Mouse (Mus musculus) small intestine, adult 2 months (tissue): ENCODE measurements around the gene Gm21060. TPM values are rescaled to one million over a fixed set of nuclear protein-coding genes. Genes with fewer than 3 reads are reported as not detected.

Source experiments
- H3K27ac ChIP-seq: fragments of 200-500 bp; 2 replicates; pipeline ENCODE4 v1.5.1; 2012; ENCODE audit warnings: low read depth, low read length, control low read depth, inconsistent platforms; ENCODE audit not compliant: insufficient read depth
- H3K27me3 ChIP-seq: fragments of 200-500 bp; 2 replicates; pipeline ENCODE4 v1.6.1; 2012; ENCODE audit warnings: mild to moderate bottlenecking, moderate library complexity, low read length, inconsistent platforms; ENCODE audit not compliant: control insufficient read depth, insufficient read depth
- H3K36me3 ChIP-seq: fragments of 200-500 bp; 2 replicates; pipeline ENCODE4 v1.6.1; 2012; ENCODE audit warnings: mild to moderate bottlenecking, low read length, control low read depth, inconsistent platforms; ENCODE audit not compliant: control insufficient read depth, insufficient read depth
- H3K4me1 ChIP-seq: fragments of 200-500 bp; 2 replicates; pipeline ENCODE4 v1.6.1; 2012; ENCODE audit warnings: low read length, inconsistent platforms, mixed read lengths; ENCODE audit not compliant: control insufficient read depth, insufficient read depth, insufficient read length
- H3K4me3 ChIP-seq: fragments of 200-500 bp; 2 replicates; pipeline ENCODE4 v1.5.1; 2012; ENCODE audit warnings: low read depth, mild to moderate bottlenecking, control low read depth, inconsistent platforms, low read length, moderate library complexity
- CTCF ChIP-seq: fragments of 200-500 bp; IDR thresholded peaks from 2 replicates; pipeline ENCODE4 v1.5.1; 2012; ENCODE audit warnings: low read depth, mild to moderate bottlenecking, control low read depth, inconsistent platforms, low read length, moderate library complexity, mixed read lengths; ENCODE audit not compliant: insufficient replicate concordance, insufficient read length; ENCODE audit errors: extremely low read depth
- POLR2A ChIP-seq: fragments of 200-500 bp; IDR thresholded peaks from 2 replicates; pipeline ENCODE4 v1.6.1; 2012; ENCODE audit warnings: low read depth, mild to moderate bottlenecking, control low read depth, inconsistent platforms, low read length, moderate library complexity
- WGBS: fragments of 180-500 bp; shearing (Covaris S2); methylation state at CpG from one replicate; pipeline ENCODE4 v1.1.7; 2018; 5-methylcytosine and 5-hydroxymethylcytosine counted together
- polyA plus RNA-seq: library from polyadenylated mRNA; depleted of rRNA; stranded (reverse); fragments of >200 nt; gene quantifications from 2 replicates; pipeline ENCODE4 v1.2.3, GENCODE M21; 2012

Gene Gm21060
- polyA plus RNA-seq, 1 experiment = not detected

- H3K27me3 ChIP-seq = no peaks in the 10 kb centered on the region
- H3K4me1 ChIP-seq = no peaks in the 10 kb centered on the region
- H3K4me3 ChIP-seq = no peak overlapping the region
- H3K27ac ChIP-seq = no peak overlapping the region
- TF ChIP-seq CTCF (no peak), POLR2A (no peak)
- 23% methylated on average over 7 of the region's 7 CpGs for WGBS
- no peaks in the 10 kb centered on the region for H3K36me3 ChIP-seq
These were observed 29.7 kb downstream of the Gm21060 start for GRCm38 (mm10) chr19:61267141-61267540.

GRCm38 (mm10) chr19:61266651-61267050 is 30.2 kb downstream of the Gm21060 start:
- 2% methylated on average over 26 of the region's 26 CpGs for WGBS
- no peak overlapping the region for H3K4me3 ChIP-seq

GRCm38 (mm10) chr19:61266246-61266615 is 30.6 kb downstream of the Gm21060 start:
- H3K4me1 ChIP-seq = peaks cover 2% of the 10 kb centered on the region; the same call in 1 of the 2 replicates
- no peaks in the 10 kb centered on the region for H3K27me3 ChIP-seq
- H3K27ac ChIP-seq = no peak overlapping the region
- H3K36me3 ChIP-seq = no peaks in the 10 kb centered on the region
- 3% methylated on average over 12 of the region's 12 CpGs for WGBS
- TF ChIP-seq CTCF (no peak), POLR2A (no peak)
- no peak overlapping the region for H3K4me3 ChIP-seq

More at GRCm38 (mm10) chr19:61266651-61267050, 30.2 kb downstream of the Gm21060 start:
- no peaks in the 10 kb centered on the region; the same call in 1 of the 2 replicates for H3K4me1 ChIP-seq
- no peaks in the 10 kb centered on the region for H3K27me3 ChIP-seq
- no peak for TF ChIP-seq POLR2A
- no peak for TF ChIP-seq CTCF
- H3K36me3 ChIP-seq = no peaks in the 10 kb centered on the region
- no peak overlapping the region for H3K27ac ChIP-seq

- Histone ChIP-seq H3K4me1 (peaks cover 2% of the 10 kb centered on the region; the same call in 1 of the 2 replicates), H3K36me3 (no peaks in the 10 kb centered on the region), H3K27me3 (no peaks in the 10 kb centered on the region), H3K27ac (no peak overlapping the region), H3K4me3 (no peak overlapping the region)
- 4% methylated on average over 3 of the region's 3 CpGs for WGBS
- TF ChIP-seq CTCF = peak; percentile 65; the same call in 1 of the 2 replicates
- TF ChIP-seq POLR2A = no peak
These were observed 31.3 kb downstream of the Gm21060 start for GRCm38 (mm10) chr19:61265349-61266245.

GRCm38 (mm10) chr19:61264933-61265332 is 31.9 kb downstream of the Gm21060 start:
- H3K27ac ChIP-seq = no peak overlapping the region
- TF ChIP-seq CTCF (no peak), POLR2A (no peak)
- no peaks in the 10 kb centered on the region for H3K27me3 ChIP-seq
- peaks cover 2% of the 10 kb centered on the region; the same call in 1 of the 2 replicates for H3K4me1 ChIP-seq
- no peaks in the 10 kb centered on the region for H3K36me3 ChIP-seq
- H3K4me3 ChIP-seq = no peak overlapping the region

GRCm38 (mm10) chr19:61264227-61264626 is 32.6 kb downstream of the Gm21060 start:
- no peak for TF ChIP-seq CTCF
- TF ChIP-seq POLR2A = no peak
- H3K27ac ChIP-seq = no peak overlapping the region
- H3K4me3 ChIP-seq = no peak overlapping the region
- H3K27me3 ChIP-seq = no peaks in the 10 kb centered on the region
- peaks cover 2% of the 10 kb centered on the region; the same call in 1 of the 2 replicates for H3K4me1 ChIP-seq
- 83% methylated on average over 1 of the region's 1 CpGs for WGBS
- H3K36me3 ChIP-seq = no peaks in the 10 kb centered on the region

GRCm38 (mm10) chr19:61261241-61261640 is 35.6 kb downstream of the Gm21060 start:
- no peak overlapping the region for H3K4me3 ChIP-seq
- no peaks in the 10 kb centered on the region for H3K36me3 ChIP-seq
- no peak overlapping the region for H3K27ac ChIP-seq
- peaks cover 2% of the 10 kb centered on the region; the same call in 1 of the 2 replicates for H3K4me1 ChIP-seq
- no peak for TF ChIP-seq POLR2A
- TF ChIP-seq CTCF = no peak
- no peaks in the 10 kb centered on the region for H3K27me3 ChIP-seq
- 77% methylated on average over 1 of the region's 1 CpGs for WGBS
